Mouse (Mus musculus) MEL (cell line): ENCODE data around the gene Eif2ak4. TPM values are rescaled to one million over a fixed set of nuclear protein-coding genes. Genes with fewer than 3 reads are reported as not detected.

Source experiments
- DNase-seq: peaks from one replicate; pipeline ENCODE4 v3.0.0; 2011; ENCODE audit warnings: low read depth, low spot score
- H3K27ac ChIP-seq: 2 replicates; pipeline ENCODE4 v1.5.1; 2012; ENCODE audit warnings: low read depth, mild to moderate bottlenecking, control low read depth, low read length, moderate library complexity; ENCODE audit not compliant: control insufficient read depth
- H3K27me3 ChIP-seq, 2 experiments: fragments of 150-350 bp in 1 of 2; sonication (generic) in 1 of 2; 2 replicates each; pipeline ENCODE4 v1.6.1; 2012; ENCODE audit warnings: low read length in 2 of 2, mild to moderate bottlenecking in 2 of 2, improper control_type of control experiment in 1 of 2, moderate library complexity in 1 of 2; ENCODE audit not compliant: insufficient read depth in 2 of 2, control insufficient read depth in 1 of 2
- H3K36me3 ChIP-seq, 2 experiments: 2 replicates each; pipeline ENCODE4 v1.6.1; 2012 to 2014; ENCODE audit warnings: low read length in 2 of 2, improper control_type of control experiment in 1 of 2, inconsistent platforms in 1 of 2, mild to moderate bottlenecking in 1 of 2; ENCODE audit not compliant: insufficient read depth in 2 of 2, control insufficient read depth in 1 of 2
- H3K4me1 ChIP-seq, 2 experiments: fragments of 150-350 bp in 1 of 2; sonication (generic) in 1 of 2; 2 replicates each; pipeline ENCODE4 v1.6.1; 2012; ENCODE audit warnings: low read length in 2 of 2, improper control_type of control experiment in 1 of 2, mild to moderate bottlenecking in 1 of 2; ENCODE audit not compliant: insufficient read depth in 2 of 2, control insufficient read depth in 1 of 2
- H3K4me3 ChIP-seq, 2 experiments: fragments of 150-350 bp in 1 of 2; sonication (generic) in 1 of 2; 2 replicates each; pipeline ENCODE4 v1.5.1; 2012; ENCODE audit warnings: low read depth in 2 of 2, low read length in 2 of 2, mild to moderate bottlenecking in 2 of 2, moderate library complexity in 2 of 2, control low read depth in 1 of 2, improper control_type of control experiment in 1 of 2; ENCODE audit not compliant: control insufficient read depth in 1 of 2, insufficient read depth in 1 of 2
- H3K79me2 ChIP-seq: 2 replicates; pipeline ENCODE4 v1.6.1; 2012; ENCODE audit warnings: mild to moderate bottlenecking, low read length, moderate library complexity; ENCODE audit not compliant: control insufficient read depth, poor library complexity, insufficient read depth
- H3K9ac ChIP-seq: 2 replicates; pipeline ENCODE4 v1.6.1; 2012; ENCODE audit warnings: low read depth, mild to moderate bottlenecking, control low read depth, low read length, moderate library complexity; ENCODE audit not compliant: control insufficient read depth, poor library complexity, severe bottlenecking
- H3K9me3 ChIP-seq: fragments of 150-350 bp; sonication (generic); replicated peaks from 2 replicates; pipeline ENCODE4 v1.6.1; 2012; ENCODE audit warnings: mild to moderate bottlenecking, low read length, improper control_type of control experiment, moderate library complexity; ENCODE audit not compliant: insufficient read depth
- BHLHE40 ChIP-seq: IDR thresholded peaks from 2 replicates; pipeline ENCODE4 v1.6.1; 2012; ENCODE audit warnings: low read depth, mild to moderate bottlenecking, inconsistent platforms, low read length, improper control_type of control experiment, borderline replicate concordance
- CHD1 ChIP-seq: IDR thresholded peaks from 2 replicates; pipeline ENCODE4 v1.6.1; 2012; ENCODE audit warnings: low read depth, mild to moderate bottlenecking, inconsistent platforms, low read length, improper control_type of control experiment
- CHD2 ChIP-seq: IDR thresholded peaks from 2 replicates; pipeline ENCODE4 v1.6.1; 2011; ENCODE audit warnings: low read length, improper control_type of control experiment
- EP300 ChIP-seq, 2 experiments: IDR thresholded peaks; 2 replicates each; pipeline ENCODE4 v1.6.1; 2011; ENCODE audit warnings: improper control_type of control experiment in 2 of 2, low read length in 2 of 2, low read depth in 1 of 2, mild to moderate bottlenecking in 1 of 2
- ETS1 ChIP-seq: IDR thresholded peaks from 2 replicates; pipeline ENCODE4 v1.6.1; 2012; ENCODE audit warnings: low read depth, mild to moderate bottlenecking, inconsistent platforms, low read length, improper control_type of control experiment, moderate library complexity
- GABPA ChIP-seq: IDR thresholded peaks from 2 replicates; pipeline ENCODE4 v1.6.1; 2012; ENCODE audit warnings: low read depth, mild to moderate bottlenecking, inconsistent platforms, low read length, improper control_type of control experiment, moderate library complexity
- MAX ChIP-seq: IDR thresholded peaks from 2 replicates; pipeline ENCODE4 v1.6.1; 2011; ENCODE audit warnings: low read length, improper control_type of control experiment
- MYB ChIP-seq: IDR thresholded peaks from 2 replicates; pipeline ENCODE4 v1.6.1; 2011; ENCODE audit warnings: mild to moderate bottlenecking, low read depth, low read length, improper control_type of control experiment
- POLR2A ChIP-seq, 2 experiments: IDR thresholded peaks; 2 replicates each; pipeline ENCODE4 v1.6.1; 2011 to 2012; ENCODE audit warnings: low read length in 2 of 2, mild to moderate bottlenecking in 2 of 2, control low read depth in 1 of 2, improper control_type of control experiment in 1 of 2, low read depth in 1 of 2, moderate library complexity in 1 of 2; ENCODE audit not compliant: control insufficient read depth in 1 of 2, insufficient read depth in 1 of 2, poor library complexity in 1 of 2
- POLR2AphosphoS2 ChIP-seq: IDR thresholded peaks from 2 replicates; pipeline ENCODE4 v1.6.1; 2011; ENCODE audit warnings: low read length, improper control_type of control experiment
- POLR2AphosphoS5 ChIP-seq: IDR thresholded peaks from 2 replicates; pipeline ENCODE4 v1.6.1; 2012; ENCODE audit warnings: low read depth, borderline replicate concordance, mild to moderate bottlenecking, inconsistent platforms, low read length, moderate library complexity, mixed read lengths
- SIN3A ChIP-seq: IDR thresholded peaks from 2 replicates; pipeline ENCODE4 v1.6.1; 2012; ENCODE audit warnings: low read length, improper control_type of control experiment, inconsistent platforms
- SMC3 ChIP-seq: IDR thresholded peaks from 2 replicates; pipeline ENCODE4 v1.6.1; 2011; ENCODE audit warnings: low read depth, low read length, improper control_type of control experiment
- USF1 ChIP-seq: IDR thresholded peaks from 2 replicates; pipeline ENCODE4 v1.6.1; 2014; ENCODE audit warnings: low read depth, mild to moderate bottlenecking, inconsistent platforms, low read length, improper control_type of control experiment, moderate library complexity
- ZKSCAN1 ChIP-seq: IDR thresholded peaks from 2 replicates; pipeline ENCODE4 v1.6.1; 2012; ENCODE audit warnings: low read depth, mild to moderate bottlenecking, inconsistent platforms, low read length, improper control_type of control experiment, moderate library complexity
- ZNF384 ChIP-seq: IDR thresholded peaks from 2 replicates; pipeline ENCODE4 v1.6.1; 2012; ENCODE audit warnings: low read depth, mild to moderate bottlenecking, inconsistent platforms, low read length, improper control_type of control experiment
- polyA plus RNA-seq, 2 experiments: library from polyadenylated mRNA; stranded (reverse) in 1 of 2; unstranded in 1 of 2; fragments of >175 nt in 1 of 2; fragments of >200 nt in 1 of 2; gene quantifications; 2 replicates each; pipeline versions ENCODE4 v1.2.1 to v1.2.4; 2012; ENCODE audit warnings: low replicate concordance in 2 of 2, low read depth in 1 of 2; ENCODE audit not compliant: insufficient read length in 2 of 2, insufficient read depth in 1 of 2, missing spikeins in 1 of 2
- total RNA-seq: library from RNA; depleted of rRNA; stranded (reverse); fragments of 300-350 nt; gene quantifications from 2 replicates; pipeline ENCODE4 v1.2.3, GENCODE M21; 2012

Eif2ak4 gene
- total and polyA plus RNA-seq, 3 experiments: 13.2 to 15.5 TPM; not detected in 1

DNA sequence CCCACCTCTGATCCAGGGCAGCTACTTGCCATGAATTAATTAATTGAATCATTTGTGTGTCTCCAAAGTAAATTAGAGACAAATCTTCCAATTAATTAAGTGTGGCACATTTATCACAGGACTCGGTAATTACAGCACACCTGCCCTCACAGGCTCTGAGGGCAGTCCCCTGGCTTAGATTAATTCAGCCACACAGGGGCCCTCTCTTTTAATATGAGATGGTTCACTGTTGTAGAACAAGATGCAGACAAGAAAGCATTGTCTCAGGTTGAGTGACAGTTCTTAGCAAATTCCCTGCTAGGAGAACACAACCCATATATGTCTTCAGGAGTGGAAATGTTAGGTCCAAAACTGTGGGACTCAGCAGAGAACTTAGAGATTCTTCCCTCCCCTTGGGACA, 42.9 kb upstream of the Eif2ak4 start (continued):
- TF ChIP-seq BHLHE40 (no peak), EP300 (IDR thresholded peaks at IDR 0.05; ENCODE audit: low read depth in 1 of 2, low read length in 2 of 2) (no peak), CHD1 (no peak)

GRCm38 (mm10) chr2:118353498-118353897, 34.9 kb upstream of the Eif2ak4 start:
- no peaks in the 10 kb centered on the region for H3K4me1 ChIP-seq
- no peaks in the 10 kb centered on the region for H3K79me2 ChIP-seq
- H3K36me3 ChIP-seq: no peaks in the 10 kb centered on the region
- H3K9ac ChIP-seq: no peak overlapping the region
- TF ChIP-seq SMC3 (no peak), ETS1 (no peak), MAX (no peak)
- TF ChIP-seq, all 39 proteins: peak for 0
- Histone ChIP-seq H3K27me3 (no peaks in the 10 kb centered on the region; a peak in 2 of 4 replicates), H3K27ac (no peak overlapping the region), H3K4me3 (no peak overlapping the region), H3K9me3 (no peaks in the 10 kb centered on the region)
- DNase-seq: no peak

DNA sequence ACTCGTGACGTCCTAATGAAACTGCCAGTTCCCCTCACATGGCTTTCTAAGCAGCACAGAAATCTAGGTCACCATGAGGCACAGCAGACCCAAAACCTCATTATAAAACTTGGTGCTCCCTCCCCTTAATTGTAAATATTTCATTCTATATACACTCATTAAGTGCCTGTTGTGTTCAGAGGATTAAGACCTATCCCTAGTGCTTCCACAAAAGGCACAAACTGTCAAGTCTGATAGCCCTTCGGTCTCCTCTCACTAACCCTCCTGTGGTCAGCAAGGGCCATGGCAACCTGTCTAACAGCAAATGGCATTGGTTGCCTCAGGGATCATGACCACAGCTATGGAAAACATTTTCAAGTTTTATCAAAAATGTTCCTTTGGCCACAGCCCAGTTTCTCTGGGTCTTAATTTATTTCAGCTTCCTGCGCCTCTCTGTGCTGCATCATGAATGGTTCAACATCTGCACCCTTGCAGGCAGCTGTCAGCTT, 34.5 kb upstream of the Eif2ak4 start:
- Histone ChIP-seq H3K9ac (no peak overlapping the region), H3K4me3 (no peak overlapping the region), H3K36me3 (no peaks in the 10 kb centered on the region), H3K4me1 (no peaks in the 10 kb centered on the region), H3K27ac (no peak overlapping the region)
- no peak for DNase-seq
- TF ChIP-seq SIN3A: no peak
- no peak for TF ChIP-seq CHD1
- TF ChIP-seq CHD2: no peak
- TF ChIP-seq SMC3: no peak
- no peak for TF ChIP-seq USF1
- TF ChIP-seq ZNF384: no peak
- TF ChIP-seq GABPA: no peak
- no peak for TF ChIP-seq BHLHE40
- no peak for TF ChIP-seq POLR2AphosphoS5
- TF ChIP-seq MYB: no peak
- TF ChIP-seq POLR2AphosphoS2: no peak
- no peak for TF ChIP-seq ZKSCAN1
- no peak for TF ChIP-seq POLR2A (IDR thresholded peaks at IDR 0.05; ENCODE audit: control insufficient read depth in 1 of 2, insufficient read depth in 1 of 2, low read depth in 1 of 2, low read length in 2 of 2, poor library complexity in 1 of 2)
- TF ChIP-seq, all 39 proteins: peak for 0
- Histone ChIP-seq H3K9me3 (no peaks in the 10 kb centered on the region), H3K79me2 (no peaks in the 10 kb centered on the region), H3K27me3 (no peaks in the 10 kb centered on the region; a peak in 2 of 4 replicates)
